Mouse (Mus musculus) hindlimb bud, embryonic 11.5 days (tissue): ENCODE results near the gene Krt24.
"Not testable (repeated sequence)": the region's sequence is repeated elsewhere in the genome, so short reads cannot be mapped to it uniquely, and the experiment has no call there.

ENCODE experiments used
- DNase-seq: peaks from one replicate; pipeline ENCODE4 v3.0.0-alpha.2; 2012; ENCODE audit warnings: low read depth, low spot score; ENCODE audit errors: extremely low spot score

Krt24 gene

GRCm38 (mm10) chr11:99253893-99254292 is 31.2 kb downstream of the Krt24 start:
- no peak for DNase-seq

GRCm38 (mm10) chr11:99252671-99253070 is 32.4 kb downstream of the Krt24 start:
- no peak for DNase-seq

- no peak for DNase-seq
These were observed 34.4 kb downstream of the Krt24 start for GRCm38 (mm10) chr11:99250666-99251065.

GRCm38 (mm10) chr11:99250241-99250640 is 34.8 kb downstream of the Krt24 start:
- DNase-seq: no peak

- no peak for DNase-seq
These were observed 35.9 kb downstream of the Krt24 start for GRCm38 (mm10) chr11:99249115-99249514.

GRCm38 (mm10) chr11:99247916-99248315 is 37.1 kb downstream of the Krt24 start:
- DNase-seq: no peak

GRCm38 (mm10) chr11:99244519-99244918 is 40.5 kb downstream of the Krt24 start:
- DNase-seq: not testable (repeated sequence)

GRCm38 (mm10) chr11:99243820-99244374 is 41.2 kb downstream of the Krt24 start, which contains the start of gene Krt222:
Krt222 (minus strand) TSS chr11:99244085.
- no peak for DNase-seq

- no peak for DNase-seq
These were observed 41.8 kb downstream of the Krt24 start for GRCm38 (mm10) chr11:99243200-99243819.

- DNase-seq: no peak
These were observed 43.0 kb downstream of the Krt24 start for GRCm38 (mm10) chr11:99242056-99242455.

- DNase-seq: no peak
These were observed 46.6 kb downstream of the Krt24 start for GRCm38 (mm10) chr11:99238468-99238867.

GRCm38 (mm10) chr11:99231049-99231816 is 53.8 kb downstream of the Krt24 start:
- DNase-seq: no peak

- DNase-seq: no peak
These were observed 54.6 kb downstream of the Krt24 start, which contains the start of gene Smarce1 for GRCm38 (mm10) chr11:99230261-99231048. Smarce1 (minus strand) TSS chr11:99231017.
